Mouse (Mus musculus) MEL (cell line): ENCODE data around the gene Pgc. TPM values are rescaled to one million over a fixed set of nuclear protein-coding genes. Genes with fewer than 3 reads are reported as not detected.

Source experiments
- DNase-seq: peaks from one replicate; pipeline ENCODE4 v3.0.0; 2011; ENCODE audit warnings: low read depth, low spot score
- H3K27ac ChIP-seq: 2 replicates; pipeline ENCODE4 v1.5.1; 2012; ENCODE audit warnings: low read depth, mild to moderate bottlenecking, control low read depth, low read length, moderate library complexity; ENCODE audit not compliant: control insufficient read depth
- H3K27me3 ChIP-seq, 2 experiments: fragments of 150-350 bp in 1 of 2; sonication (generic) in 1 of 2; 2 replicates each; pipeline ENCODE4 v1.6.1; 2012; ENCODE audit warnings: low read length in 2 of 2, mild to moderate bottlenecking in 2 of 2, improper control_type of control experiment in 1 of 2, moderate library complexity in 1 of 2; ENCODE audit not compliant: insufficient read depth in 2 of 2, control insufficient read depth in 1 of 2
- H3K36me3 ChIP-seq, 2 experiments: 2 replicates each; pipeline ENCODE4 v1.6.1; 2012 to 2014; ENCODE audit warnings: low read length in 2 of 2, improper control_type of control experiment in 1 of 2, inconsistent platforms in 1 of 2, mild to moderate bottlenecking in 1 of 2; ENCODE audit not compliant: insufficient read depth in 2 of 2, control insufficient read depth in 1 of 2
- H3K4me1 ChIP-seq, 2 experiments: fragments of 150-350 bp in 1 of 2; sonication (generic) in 1 of 2; 2 replicates each; pipeline ENCODE4 v1.6.1; 2012; ENCODE audit warnings: low read length in 2 of 2, improper control_type of control experiment in 1 of 2, mild to moderate bottlenecking in 1 of 2; ENCODE audit not compliant: insufficient read depth in 2 of 2, control insufficient read depth in 1 of 2
- H3K4me3 ChIP-seq, 2 experiments: fragments of 150-350 bp in 1 of 2; sonication (generic) in 1 of 2; 2 replicates each; pipeline ENCODE4 v1.5.1; 2012; ENCODE audit warnings: low read depth in 2 of 2, low read length in 2 of 2, mild to moderate bottlenecking in 2 of 2, moderate library complexity in 2 of 2, control low read depth in 1 of 2, improper control_type of control experiment in 1 of 2; ENCODE audit not compliant: control insufficient read depth in 1 of 2, insufficient read depth in 1 of 2
- H3K79me2 ChIP-seq: 2 replicates; pipeline ENCODE4 v1.6.1; 2012; ENCODE audit warnings: mild to moderate bottlenecking, low read length, moderate library complexity; ENCODE audit not compliant: control insufficient read depth, poor library complexity, insufficient read depth
- H3K9ac ChIP-seq: 2 replicates; pipeline ENCODE4 v1.6.1; 2012; ENCODE audit warnings: low read depth, mild to moderate bottlenecking, control low read depth, low read length, moderate library complexity; ENCODE audit not compliant: control insufficient read depth, poor library complexity, severe bottlenecking
- H3K9me3 ChIP-seq: fragments of 150-350 bp; sonication (generic); replicated peaks from 2 replicates; pipeline ENCODE4 v1.6.1; 2012; ENCODE audit warnings: mild to moderate bottlenecking, low read length, improper control_type of control experiment, moderate library complexity; ENCODE audit not compliant: insufficient read depth
- BHLHE40 ChIP-seq: IDR thresholded peaks from 2 replicates; pipeline ENCODE4 v1.6.1; 2012; ENCODE audit warnings: low read depth, mild to moderate bottlenecking, inconsistent platforms, low read length, improper control_type of control experiment, borderline replicate concordance
- CTCF ChIP-seq, 3 experiments: IDR thresholded peaks in 2 of 3; conservative IDR thresholded peaks in 1 of 3; 2 replicates each; pipeline ENCODE4 v1.5.1; 2011 to 2012; ENCODE audit warnings: low read length in 3 of 3, low read depth in 2 of 3, mild to moderate bottlenecking in 2 of 3, improper control_type of control experiment in 1 of 3, inconsistent platforms in 1 of 3, mixed read lengths in 1 of 3, moderate library complexity in 1 of 3; ENCODE audit not compliant: control insufficient read depth in 1 of 3, insufficient read depth in 1 of 3, poor library complexity in 1 of 3, severe bottlenecking in 1 of 3
- E2F4 ChIP-seq: IDR thresholded peaks from 2 replicates; pipeline ENCODE4 v1.6.1; 2011; ENCODE audit warnings: low read depth, low read length, improper control_type of control experiment, borderline replicate concordance
- ELF1 ChIP-seq: IDR thresholded peaks from 2 replicates; pipeline ENCODE4 v1.6.1; 2014; ENCODE audit warnings: low read depth, mild to moderate bottlenecking, inconsistent platforms, low read length, improper control_type of control experiment, moderate library complexity
- EP300 ChIP-seq, 2 experiments: IDR thresholded peaks; 2 replicates each; pipeline ENCODE4 v1.6.1; 2011; ENCODE audit warnings: improper control_type of control experiment in 2 of 2, low read length in 2 of 2, low read depth in 1 of 2, mild to moderate bottlenecking in 1 of 2
- ETS1 ChIP-seq: IDR thresholded peaks from 2 replicates; pipeline ENCODE4 v1.6.1; 2012; ENCODE audit warnings: low read depth, mild to moderate bottlenecking, inconsistent platforms, low read length, improper control_type of control experiment, moderate library complexity
- GATA1 ChIP-seq: IDR thresholded peaks from 2 replicates; pipeline ENCODE4 v1.6.1; 2011; ENCODE audit warnings: low read depth, low read length, improper control_type of control experiment
- HCFC1 ChIP-seq: IDR thresholded peaks from 2 replicates; pipeline ENCODE4 v1.6.1; 2012; ENCODE audit warnings: low read depth, mild to moderate bottlenecking, inconsistent platforms, low read length, improper control_type of control experiment, moderate library complexity
- JUND ChIP-seq: IDR thresholded peaks from 2 replicates; pipeline ENCODE4 v1.6.1; 2011; ENCODE audit warnings: low read depth, mild to moderate bottlenecking, improper control_type of control experiment, low read length
- MAFK ChIP-seq: IDR thresholded peaks from 2 replicates; pipeline ENCODE4 v1.6.1; 2011; ENCODE audit warnings: low read depth, mild to moderate bottlenecking, low read length, improper control_type of control experiment, borderline replicate concordance
- MAX ChIP-seq: IDR thresholded peaks from 2 replicates; pipeline ENCODE4 v1.6.1; 2011; ENCODE audit warnings: low read length, improper control_type of control experiment
- MEF2A ChIP-seq: IDR thresholded peaks from 2 replicates; pipeline ENCODE4 v1.6.1; 2014; ENCODE audit warnings: low read depth, mild to moderate bottlenecking, inconsistent platforms, low read length, improper control_type of control experiment; ENCODE audit not compliant: poor library complexity, insufficient replicate concordance, severe bottlenecking; ENCODE audit errors: extremely low read depth
- MXI1 ChIP-seq: IDR thresholded peaks from 2 replicates; pipeline ENCODE4 v1.6.1; 2011; ENCODE audit warnings: mild to moderate bottlenecking, low read depth, low read length, improper control_type of control experiment
- MYC ChIP-seq: IDR thresholded peaks from 2 replicates; pipeline ENCODE4 v1.6.1; 2011; ENCODE audit warnings: low read depth, mild to moderate bottlenecking, low read length, improper control_type of control experiment, moderate library complexity
- POLR2A ChIP-seq, 2 experiments: IDR thresholded peaks; 2 replicates each; pipeline ENCODE4 v1.6.1; 2011 to 2012; ENCODE audit warnings: low read length in 2 of 2, mild to moderate bottlenecking in 2 of 2, control low read depth in 1 of 2, improper control_type of control experiment in 1 of 2, low read depth in 1 of 2, moderate library complexity in 1 of 2; ENCODE audit not compliant: control insufficient read depth in 1 of 2, insufficient read depth in 1 of 2, poor library complexity in 1 of 2
- POLR2AphosphoS2 ChIP-seq: IDR thresholded peaks from 2 replicates; pipeline ENCODE4 v1.6.1; 2011; ENCODE audit warnings: low read length, improper control_type of control experiment
- RAD21 ChIP-seq: IDR thresholded peaks from 2 replicates; pipeline ENCODE4 v1.6.1; 2011; ENCODE audit warnings: mild to moderate bottlenecking, low read depth, low read length, improper control_type of control experiment
- SIN3A ChIP-seq: IDR thresholded peaks from 2 replicates; pipeline ENCODE4 v1.6.1; 2012; ENCODE audit warnings: low read length, improper control_type of control experiment, inconsistent platforms
- SMC3 ChIP-seq: IDR thresholded peaks from 2 replicates; pipeline ENCODE4 v1.6.1; 2011; ENCODE audit warnings: low read depth, low read length, improper control_type of control experiment
- TBP ChIP-seq: IDR thresholded peaks from 2 replicates; pipeline ENCODE4 v1.8.0; 2011; ENCODE audit warnings: low read depth, low read length, improper control_type of control experiment
- UBTF ChIP-seq: IDR thresholded peaks from 2 replicates; pipeline ENCODE4 v1.6.1; 2012; ENCODE audit warnings: low read depth, mild to moderate bottlenecking, inconsistent platforms, low read length, improper control_type of control experiment, moderate library complexity, borderline replicate concordance; ENCODE audit not compliant: insufficient read depth
- USF2 ChIP-seq, 2 experiments: IDR thresholded peaks; 2 replicates each; pipeline ENCODE4 v1.6.1; 2011 to 2012; ENCODE audit warnings: improper control_type of control experiment in 2 of 2, low read length in 2 of 2, borderline replicate concordance in 1 of 2, inconsistent platforms in 1 of 2, low read depth in 1 of 2, mild to moderate bottlenecking in 1 of 2; ENCODE audit not compliant: insufficient read depth in 1 of 2
- ZC3H11A ChIP-seq: IDR thresholded peaks from 2 replicates; pipeline ENCODE4 v1.6.1; 2012; ENCODE audit warnings: low read depth, mild to moderate bottlenecking, inconsistent platforms, low read length, improper control_type of control experiment
- ZMIZ1 ChIP-seq: IDR thresholded peaks from 2 replicates; pipeline ENCODE4 v1.6.1; 2012; ENCODE audit warnings: low read depth, mild to moderate bottlenecking, inconsistent platforms, low read length, improper control_type of control experiment, moderate library complexity
- ZNF384 ChIP-seq: IDR thresholded peaks from 2 replicates; pipeline ENCODE4 v1.6.1; 2012; ENCODE audit warnings: low read depth, mild to moderate bottlenecking, inconsistent platforms, low read length, improper control_type of control experiment
- polyA plus RNA-seq, 2 experiments: library from polyadenylated mRNA; stranded (reverse) in 1 of 2; unstranded in 1 of 2; fragments of >175 nt in 1 of 2; fragments of >200 nt in 1 of 2; gene quantifications; 2 replicates each; pipeline versions ENCODE4 v1.2.1 to v1.2.4; 2012; ENCODE audit warnings: low replicate concordance in 2 of 2, low read depth in 1 of 2; ENCODE audit not compliant: insufficient read length in 2 of 2, insufficient read depth in 1 of 2, missing spikeins in 1 of 2
- total RNA-seq: library from RNA; depleted of rRNA; stranded (reverse); fragments of 300-350 nt; gene quantifications from 2 replicates; pipeline ENCODE4 v1.2.3, GENCODE M21; 2012

Gene Pgc
- total and polyA plus RNA-seq, 3 experiments = not detected

DNA sequence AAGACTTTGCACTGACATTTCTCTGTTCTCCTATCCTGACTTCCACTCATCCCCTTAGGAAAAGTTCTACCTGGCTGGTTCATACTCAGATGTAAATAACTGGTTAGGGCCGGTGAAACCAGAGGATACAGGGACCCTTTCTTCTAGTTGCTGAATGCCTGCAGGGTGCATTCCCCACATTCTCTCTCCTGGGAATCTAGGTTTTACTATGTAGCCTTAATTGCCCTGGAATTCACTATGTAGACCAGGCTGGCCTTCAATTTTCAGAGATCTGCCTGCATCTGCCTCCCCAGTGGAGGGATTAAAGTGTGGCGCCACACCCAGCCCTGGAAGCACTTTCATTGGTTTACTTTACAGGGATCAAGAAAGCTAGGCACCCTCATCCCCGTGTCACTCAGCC is 55.8 kb downstream of the Pgc start:
- no peaks in the 10 kb centered on the region for H3K79me2 ChIP-seq
- H3K4me1 ChIP-seq = peaks cover 3 to 4% of the 10 kb centered on the region in 2 experiments
- H3K9ac ChIP-seq = no peak overlapping the region
- peaks cover 0 to 3% of the 10 kb centered on the region in 2 experiments; a peak in 2 of 4 replicates for H3K36me3 ChIP-seq
- H3K27ac ChIP-seq = no peak overlapping the region
- no peak for DNase-seq
- TF ChIP-seq SIN3A (no peak), MAX (no peak), HCFC1 (no peak), GATA1 (no peak), MEF2A (no peak), POLR2AphosphoS2 (no peak), USF2 (IDR thresholded peaks at IDR 0.05; ENCODE audit: borderline replicate concordance in 1 of 2, insufficient read depth in 1 of 2, low read depth in 1 of 2, low read length in 2 of 2) (no peak), POLR2A (IDR thresholded peaks at IDR 0.05; ENCODE audit: control insufficient read depth in 1 of 2, insufficient read depth in 1 of 2, low read depth in 1 of 2, low read length in 2 of 2, poor library complexity in 1 of 2) (no peak), CTCF (IDR thresholded peaks at IDR 0.05 in 2 of 3, conservative IDR thresholded peaks at IDR 0.05 in 1 of 3; ENCODE audit: control insufficient read depth in 1 of 3, insufficient read depth in 1 of 3, low read depth in 2 of 3, low read length in 3 of 3, poor library complexity in 1 of 3, severe bottlenecking in 1 of 3) (no peak), ZMIZ1 (no peak), BHLHE40 (no peak), ZC3H11A (no peak), MXI1 (no peak), EP300 (IDR thresholded peaks at IDR 0.05; ENCODE audit: low read depth in 1 of 2, low read length in 2 of 2) (no peak), UBTF (no peak), JUND (no peak), SMC3 (no peak)
- no peak overlapping the region for H3K4me3 ChIP-seq
- no peaks in the 10 kb centered on the region for H3K27me3 ChIP-seq
- no peaks in the 10 kb centered on the region for H3K9me3 ChIP-seq

DNA sequence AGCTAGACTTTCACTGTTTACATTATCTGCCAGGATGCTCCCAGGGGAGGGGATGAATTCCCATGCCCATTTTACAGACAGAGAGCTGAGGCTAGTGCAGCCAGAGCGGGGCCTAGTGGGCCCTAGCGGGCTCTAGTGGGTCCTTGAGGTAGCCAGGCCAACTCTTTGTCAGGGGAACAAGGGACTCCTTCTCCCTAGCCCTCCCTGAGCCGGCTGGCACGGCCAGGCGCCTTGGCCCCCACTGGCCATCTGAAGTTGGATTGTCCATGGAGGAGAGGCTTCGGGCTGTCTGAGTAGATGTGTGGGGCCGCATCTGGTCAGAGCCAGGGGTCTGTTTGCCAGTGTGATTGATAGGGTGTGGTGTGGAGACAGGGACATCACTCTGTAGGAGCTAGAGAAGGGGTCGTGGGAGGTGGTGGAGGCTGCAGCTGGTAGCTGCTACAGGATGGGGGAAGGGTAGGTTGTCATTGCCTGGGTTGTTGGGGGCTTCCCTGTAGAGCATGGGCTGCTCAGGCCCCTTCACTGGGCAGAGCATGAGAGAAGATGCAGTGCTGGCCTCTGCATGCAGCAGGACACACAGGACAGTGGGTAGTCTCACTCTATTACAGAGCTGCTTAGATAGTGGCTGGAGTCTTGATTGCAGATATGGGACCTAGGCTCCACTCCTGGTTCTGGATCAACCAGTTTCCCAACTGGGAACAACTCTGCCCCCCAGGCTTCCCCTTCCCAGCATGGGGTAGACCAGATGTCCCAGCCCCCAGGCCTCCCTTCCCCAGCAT is 57.0 kb downstream of the Pgc start:
- Histone ChIP-seq H3K4me3 (no peak overlapping the region), H3K27ac (no peak overlapping the region), H3K36me3 (no peaks in the 10 kb centered on the region), H3K79me2 (no peaks in the 10 kb centered on the region), H3K9ac (no peak overlapping the region), H3K9me3 (no peaks in the 10 kb centered on the region), H3K4me1 (no peaks in the 10 kb centered on the region), H3K27me3 (no peaks in the 10 kb centered on the region)
- DNase-seq = no peak
- TF ChIP-seq E2F4 (no peak), TBP (no peak), ELF1 (no peak), ETS1 (no peak), ZNF384 (no peak), JUND (no peak), RAD21 (no peak), MAFK (no peak), POLR2AphosphoS2 (no peak), SMC3 (no peak), MEF2A (no peak), MYC (no peak)
